Mouse (Mus musculus) retina, adult 2 months (tissue): ENCODE measurements around the gene Nae1.

ENCODE experiments used
- DNase-seq: peaks from one replicate; pipeline ENCODE4 v3.0.0-alpha.2; 2012; ENCODE audit warnings: low read depth, low spot score

Nae1 gene

GRCm38 (mm10) chr8:104529671-104530070 lies 4.8 kb downstream of the Nae1 start:
- no peak for DNase-seq

- no peak for DNase-seq
Observed at GRCm38 (mm10) chr8:104517872-104518271, 16.6 kb downstream of the Nae1 start.

DNA sequence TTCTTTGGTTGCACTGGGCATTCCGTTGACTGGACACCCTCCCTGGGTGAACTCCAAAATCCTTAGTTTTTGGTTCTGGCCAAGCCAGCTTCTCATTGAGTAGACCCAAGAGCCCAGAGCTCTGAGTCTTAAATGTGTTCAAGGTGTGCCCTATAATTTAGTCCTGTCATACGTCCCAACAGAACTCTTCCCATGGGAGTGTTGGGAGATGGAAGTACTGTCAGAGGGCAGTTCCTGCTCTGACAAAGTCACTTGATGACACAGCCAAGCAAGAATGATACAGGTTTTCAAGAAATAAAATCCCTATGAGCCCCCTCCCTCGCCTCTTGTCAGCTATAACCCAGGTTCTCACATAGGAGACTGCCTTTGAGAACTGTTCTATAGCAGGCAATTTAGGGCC lies 24.3 kb downstream of the Nae1 start:
- DNase-seq: no peak

DNA sequence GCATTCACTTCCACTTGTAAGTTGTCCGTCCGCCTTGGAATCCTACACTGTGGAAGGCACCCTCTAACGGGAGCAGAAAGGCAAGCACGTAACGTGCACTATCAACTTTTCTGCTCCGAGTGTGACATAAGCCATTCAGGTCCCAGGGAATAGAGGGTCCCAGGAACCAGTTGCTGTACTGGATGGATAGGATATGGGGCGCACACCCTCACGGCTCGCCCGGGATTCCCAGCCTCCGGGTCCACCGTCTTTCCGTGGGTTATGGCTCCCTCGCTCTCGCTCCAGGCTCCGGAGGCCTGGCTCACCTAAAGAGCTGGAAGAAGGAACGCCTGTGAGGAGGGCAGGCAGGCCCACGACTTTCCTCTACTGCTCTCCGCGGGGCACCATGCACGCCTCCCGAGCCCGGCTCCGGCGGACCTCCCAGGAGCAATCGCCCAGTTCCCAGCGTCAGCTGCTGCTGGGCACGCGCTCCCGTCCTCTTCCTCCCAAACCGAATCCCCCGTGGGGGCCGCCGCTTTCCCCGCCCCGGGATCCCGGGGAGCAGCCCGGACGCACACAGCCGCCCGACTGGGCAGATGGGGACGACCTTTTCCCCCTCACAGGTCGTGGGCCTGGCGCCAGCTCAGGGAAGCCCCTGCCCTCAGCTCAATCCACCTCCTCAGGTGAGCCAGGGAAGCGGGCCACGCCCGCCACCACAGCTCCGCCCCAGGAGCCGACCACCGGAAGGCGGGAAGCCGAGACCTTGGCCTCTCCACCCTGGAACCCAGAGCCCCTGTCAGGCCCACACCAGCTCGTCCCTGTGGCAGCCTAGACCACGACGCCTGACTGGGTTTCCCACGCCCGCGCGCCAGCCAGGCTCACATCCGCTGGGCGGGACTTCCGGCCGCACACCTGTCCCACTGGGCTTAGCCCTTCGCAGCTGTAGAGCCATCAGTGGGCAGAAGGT lies 25.1 kb downstream of the Nae1 start, which contains the start of gene Terb1:
TSS of gene Terb1 (minus strand) at position 850 of the 946 bp plus-strand sequence.
- peak; percentile 38 for DNase-seq

DNA sequence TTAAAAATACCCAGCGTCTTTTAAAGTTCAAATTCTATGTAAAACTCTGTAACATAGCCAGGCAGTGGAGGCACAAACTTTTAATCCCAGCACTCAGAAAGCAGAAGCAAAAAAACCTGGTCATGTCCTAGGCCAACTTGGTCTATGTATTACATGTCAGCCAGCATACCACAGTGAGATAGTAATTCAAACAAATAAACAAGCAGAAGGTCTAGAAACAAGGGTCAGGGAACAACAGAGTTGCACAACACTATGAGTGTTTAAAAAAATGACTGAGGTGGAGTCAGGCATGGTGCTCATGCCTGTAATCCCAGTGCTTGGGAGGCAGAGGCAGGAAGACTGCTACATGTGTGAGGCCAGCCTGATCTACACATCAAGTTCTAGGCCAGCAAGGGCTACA lies 55.3 kb downstream of the Nae1 start:
- no peak for DNase-seq

DNA sequence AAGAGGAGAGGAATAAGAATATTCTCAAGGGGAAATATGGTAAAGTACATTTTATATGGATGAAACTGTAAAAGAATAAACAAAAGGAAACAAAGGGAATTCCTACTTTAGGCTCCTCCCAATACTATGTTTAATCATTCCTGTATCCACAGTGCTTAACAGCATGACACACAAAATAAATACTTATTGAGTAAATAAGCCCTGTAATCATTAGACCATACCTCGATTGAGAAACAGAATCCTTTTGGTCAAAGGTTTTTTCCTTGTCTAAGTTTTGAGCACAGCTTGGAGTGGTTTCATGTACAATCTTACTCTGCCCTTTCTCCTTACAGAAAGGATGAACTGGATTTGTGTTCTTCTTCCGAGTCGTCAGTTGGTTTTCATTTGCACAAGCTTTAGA lies 62.0 kb downstream of the Nae1 start:
- DNase-seq: no peak

DNA sequence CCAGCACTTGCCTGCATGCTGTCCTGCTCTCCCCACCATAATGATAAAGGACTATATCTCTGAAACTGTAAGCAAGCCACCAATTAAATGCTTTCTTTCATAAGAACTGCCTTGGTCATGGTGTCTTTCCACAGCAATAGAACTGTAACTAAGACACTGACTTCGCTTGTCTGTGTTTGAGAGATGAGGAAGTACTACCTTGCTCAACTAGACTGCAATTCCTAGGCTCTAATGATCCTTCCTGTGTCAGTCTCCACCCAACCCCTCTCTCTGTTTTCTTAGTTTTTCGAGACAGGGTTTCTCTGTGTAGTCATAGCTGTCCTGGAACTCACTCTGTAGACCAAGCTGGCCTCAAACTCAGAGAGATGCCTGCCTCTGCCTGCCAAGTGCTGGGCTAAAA lies 67.0 kb downstream of the Nae1 start:
- no peak for DNase-seq
